Mouse (Mus musculus) erythroblast, embryonic 14.5 days (primary cell): Measurements from ENCODE around the gene Cse1l.

Experiments used
- GATA1 ChIP-seq: IDR thresholded peaks from 2 replicates; pipeline ENCODE4 v1.6.1; 2012; ENCODE audit warnings: low read length, inconsistent platforms, mixed read lengths
- TAL1 ChIP-seq: IDR thresholded peaks from 3 replicates; pipeline ENCODE4 v1.6.1; 2012; ENCODE audit warnings: low read length, inconsistent platforms, mixed read lengths

- TF ChIP-seq GATA1 (no peak), TAL1 (no peak)
These were observed 18.0 kb upstream of the Cse1l start for GRCm38 (mm10) chr2:166887816-166888215.
